ENCODE assay signal across 10 mouse cellular contexts in the genomic region with DNA sequence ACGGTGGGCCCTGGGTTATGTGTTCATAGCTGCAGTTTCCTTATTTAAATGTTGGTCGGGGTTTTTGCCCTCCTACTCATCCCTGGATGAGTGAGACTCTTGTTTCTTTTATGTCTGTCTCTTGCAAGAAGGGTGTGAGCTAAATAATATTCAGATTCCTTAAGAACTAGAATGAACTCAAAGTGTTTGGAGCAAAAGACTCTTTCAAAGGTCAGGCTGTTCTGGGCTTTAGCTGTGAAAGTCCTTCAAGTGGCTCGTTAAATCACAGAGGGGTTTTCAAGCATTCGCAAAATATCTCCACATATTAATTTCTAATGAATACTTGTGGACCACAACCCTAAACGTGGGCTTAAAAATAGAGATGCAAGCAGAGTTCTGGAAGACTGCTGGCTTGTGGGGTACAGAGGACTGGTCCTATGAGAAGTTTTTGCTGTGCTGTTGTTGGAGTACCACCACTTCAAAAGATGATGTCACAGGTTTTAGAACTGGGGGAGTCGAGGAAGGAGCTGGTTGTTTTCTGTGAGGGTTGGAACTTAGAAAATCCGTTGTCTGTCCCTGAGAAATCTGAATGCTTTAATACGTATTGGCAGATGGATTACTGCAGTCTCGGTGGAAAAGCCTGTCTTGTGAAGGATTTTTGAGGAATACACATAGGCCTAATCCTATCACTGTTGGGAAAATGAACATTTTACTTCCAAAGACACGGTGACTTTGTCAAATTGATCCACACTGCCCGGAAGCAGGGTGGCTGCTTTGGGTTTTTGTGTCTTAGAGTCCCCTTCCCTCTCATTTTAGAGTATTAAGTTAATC. TPM values are rescaled to one million over a fixed set of nuclear protein-coding genes. Genes with fewer than 3 reads are reported as not detected.
A peak's percentile ranks its signal among the peaks of the same experiment; 100 is the strongest.
DNase-seq lines count a peak whose midpoint lies in the region; ATAC-seq lines count a peak whose summit lies in the region.
"Had no signal": no experiment of that assay in that cellular context is flagged by ENCODE, and none has a peak within 500 bp of the region (broad histone marks: within the 10 kb centered on the region; RNA-seq: fewer than 3 reads in every experiment).

No protein-coding gene starts in this region.

- peaks cover 21% of the 10 kb centered on the region for H3K4me1 ChIP-seq in forebrain, embryonic 16.5 days (replicated peaks; ENCODE audit: control insufficient read depth, insufficient read depth, low read length)
- peaks cover 6% of the 10 kb centered on the region; the same call in 1 of the 2 replicates for H3K4me1 ChIP-seq in liver, embryonic 11.5 days (replicated peaks; ENCODE audit: control insufficient read depth, insufficient read depth, low read length)

- H3K9ac ChIP-seq in forebrain, embryonic 16.5 days (replicated peaks; ENCODE audit: low read depth, low read length): peak overlapping the region; percentile 86
- peak overlapping the region; percentile 38 for H3K9ac ChIP-seq in liver, embryonic 11.5 days (ENCODE audit: low read depth, low read length)

- H3K27me3 ChIP-seq in forebrain, embryonic 16.5 days (replicated peaks; ENCODE audit: control insufficient read depth, insufficient read depth, low read length): 0 out of 2 replicates have a peak, but pooled peaks cover 2% of the 10 kb centered on the region
- H3K27me3 ChIP-seq in liver, embryonic 11.5 days (replicated peaks; ENCODE audit: control insufficient read depth, insufficient read depth, low read length): peaks cover 18% of the 10 kb centered on the region

- WGBS in forebrain, embryonic 16.5 days: 21% methylated on average over 11 of the region's 11 CpGs
- 43% methylated on average over 11 of the region's 11 CpGs for WGBS in liver, embryonic 11.5 days

- H3K9me3 ChIP-seq in forebrain, embryonic 16.5 days (ENCODE audit: control insufficient read depth, low read length): no peaks in the 10 kb centered on the region
- H3K9me3 ChIP-seq in liver, embryonic 11.5 days (ENCODE audit: control insufficient read depth, low read length): no peaks in the 10 kb centered on the region

- H3K27ac ChIP-seq in forebrain, embryonic 16.5 days (ENCODE audit: low read length): peak overlapping the region; percentile 99
- H3K27ac ChIP-seq in liver, embryonic 11.5 days (ENCODE audit: low read depth, low read length): no peak overlapping the region

- H3K4me2 ChIP-seq in forebrain, embryonic 16.5 days (ENCODE audit: low read length): peak overlapping the region; percentile 89
- peak overlapping the region; percentile 86 for H3K4me2 ChIP-seq in liver, embryonic 11.5 days

- no peaks in the 10 kb centered on the region for H3K36me3 ChIP-seq in forebrain, embryonic 16.5 days (ENCODE audit: control insufficient read depth, insufficient read depth)
- H3K36me3 ChIP-seq in liver, embryonic 11.5 days (ENCODE audit: control insufficient read depth, insufficient read depth, low read length): no peaks in the 10 kb centered on the region

- H3K4me3 ChIP-seq in forebrain, embryonic 16.5 days (replicated peaks; ENCODE audit: low read length): peak overlapping the region; percentile 79
- peak overlapping the region; percentile 68 for H3K4me3 ChIP-seq in liver, embryonic 11.5 days (ENCODE audit: low read depth, low read length)

- ATAC-seq in cerebellum, adult (ENCODE audit: insufficient number of reproducible peaks, low FRiP score, low TSS enrichment): no peak
- ATAC-seq in forebrain, embryonic 16.5 days: no peak
- ATAC-seq in liver, embryonic 11.5 days (replicated peaks; ENCODE audit: low FRiP score): no peak
- no peak for ATAC-seq in megakaryocyte-erythroid progenitor cell, adult 5-6 weeks (replicated peaks; ENCODE audit: low FRiP score, low TSS enrichment, poor library complexity, severe bottlenecking)

- DNase-seq in cerebellum, adult 9-11 months: peak; percentile 22
- peak; percentile 27 for DNase-seq in 3T3-L1 (ENCODE audit: low read depth, low spot score)
- DNase-seq in liver, embryonic 11.5 days (ENCODE audit: low spot score): no peak
- DNase-seq in ovary, postnatal 36 days (ENCODE audit: low spot score): no peak
- DNase-seq in embryo, embryonic 11 days: no peak

RNA-seq across cellular contexts. Expression of a gene that starts 1.7 kb away (rescaled TPM):
- polyA plus RNA-seq in forebrain, embryonic 16.5 days (2015; fragmentation: Nextera tagmentation; extraction: Ambion mirVana): 2.4 and 2.5 TPM in 2 replicates
- polyA plus RNA-seq in liver, embryonic 11.5 days (2014; fragmentation: Nextera tagmentation; extraction: Ambion mirVana): 0.38 and 0.42 TPM in 2 replicates
- total RNA-seq in megakaryocyte-erythroid progenitor cell, adult 5-6 weeks (2014; fragmentation: Nextera tagmentation): 1.2 TPM in 1 of 2 replicates, not detected in the other
- total RNA-seq in megakaryocyte-erythroid progenitor cell, adult 5-6 weeks (2017): 0.61 and 1.3 TPM in 2 replicates

RNA-seq across cellular contexts. Expression of a gene that starts 2.1 kb away (rescaled TPM):
- not detected in 2 replicates for polyA plus RNA-seq in forebrain, embryonic 16.5 days (2015; fragmentation: Nextera tagmentation; extraction: Ambion mirVana)
- not detected in 2 replicates for polyA plus RNA-seq in liver, embryonic 11.5 days (2014; fragmentation: Nextera tagmentation; extraction: Ambion mirVana)
- total RNA-seq in megakaryocyte-erythroid progenitor cell, adult 5-6 weeks (2014; fragmentation: Nextera tagmentation): not detected in 2 replicates
- not detected in 2 replicates for total RNA-seq in megakaryocyte-erythroid progenitor cell, adult 5-6 weeks (2017)
- total RNA-seq: CH12.LX had no signal
- polyA plus RNA-seq: spleen, adult 2 months had no signal

RNA-seq across cellular contexts. Expression of a gene that starts 58.2 kb away (rescaled TPM):
- 0.11 TPM in 1 of 2 replicates, not detected in the other for polyA plus RNA-seq in forebrain, embryonic 16.5 days (2015; fragmentation: Nextera tagmentation; extraction: Ambion mirVana)
- polyA plus RNA-seq in liver, embryonic 11.5 days (2014; fragmentation: Nextera tagmentation; extraction: Ambion mirVana): not detected in 2 replicates
- not detected in 2 replicates for total RNA-seq in megakaryocyte-erythroid progenitor cell, adult 5-6 weeks (2014; fragmentation: Nextera tagmentation)
- total RNA-seq in megakaryocyte-erythroid progenitor cell, adult 5-6 weeks (2017): not detected in 2 replicates
- total RNA-seq: CH12.LX had no signal
- polyA plus RNA-seq: spleen, adult 2 months had no signal

Comparison
In these comparisons a context has a peak if more than half of its experiments do, and no peak if none do; other contexts are left out.
1. DNase-seq: peak in cerebellum, adult 9-11 months (single experiment) and 3T3-L1 (single experiment); none in liver, embryonic 11.5 days (single experiment), ovary, postnatal 36 days (single experiment) and embryo, embryonic 11 days (single experiment).